Mouse (Mus musculus) MEL (cell line): ENCODE results near the gene Gls2.
"Not testable (repeated sequence)": the region's sequence is repeated elsewhere in the genome, so short reads cannot be mapped to it uniquely, and the experiment has no call there.

Source experiments
- CTCF ChIP-seq, 3 experiments: IDR thresholded peaks in 2 of 3; conservative IDR thresholded peaks in 1 of 3; 2 replicates each; pipeline ENCODE4 v1.5.1; 2011 to 2012; ENCODE audit warnings: low read length in 3 of 3, low read depth in 2 of 3, mild to moderate bottlenecking in 2 of 3, improper control_type of control experiment in 1 of 3, inconsistent platforms in 1 of 3, mixed read lengths in 1 of 3, moderate library complexity in 1 of 3; ENCODE audit not compliant: control insufficient read depth in 1 of 3, insufficient read depth in 1 of 3, poor library complexity in 1 of 3, severe bottlenecking in 1 of 3
- NELFE ChIP-seq: IDR thresholded peaks from 2 replicates; pipeline ENCODE4 v1.6.1; 2011; ENCODE audit warnings: low read depth, low read length, improper control_type of control experiment
- POLR2A ChIP-seq, 2 experiments: IDR thresholded peaks; 2 replicates each; pipeline ENCODE4 v1.6.1; 2011 to 2012; ENCODE audit warnings: low read length in 2 of 2, mild to moderate bottlenecking in 2 of 2, control low read depth in 1 of 2, improper control_type of control experiment in 1 of 2, low read depth in 1 of 2, moderate library complexity in 1 of 2; ENCODE audit not compliant: control insufficient read depth in 1 of 2, insufficient read depth in 1 of 2, poor library complexity in 1 of 2
- RCOR1 ChIP-seq: IDR thresholded peaks from 2 replicates; pipeline ENCODE4 v1.6.1; 2012; ENCODE audit warnings: low read depth, mild to moderate bottlenecking, inconsistent platforms, low read length, improper control_type of control experiment
- TBP ChIP-seq: IDR thresholded peaks from 2 replicates; pipeline ENCODE4 v1.8.0; 2011; ENCODE audit warnings: low read depth, low read length, improper control_type of control experiment

- TF ChIP-seq RCOR1; POLR2A (IDR thresholded peaks at IDR 0.05; ENCODE audit: control insufficient read depth in 1 of 2, insufficient read depth in 1 of 2, low read depth in 1 of 2, low read length in 2 of 2, poor library complexity in 1 of 2); NELFE; CTCF (IDR thresholded peaks at IDR 0.05 in 2 of 3, conservative IDR thresholded peaks at IDR 0.05 in 1 of 3; ENCODE audit: control insufficient read depth in 1 of 3, insufficient read depth in 1 of 3, low read depth in 2 of 3, low read length in 3 of 3, poor library complexity in 1 of 3, severe bottlenecking in 1 of 3); TBP: not testable (repeated sequence)
Observed at GRCm38 (mm10) chr10:128171348-128171747, 22.9 kb upstream of the Gls2 start.
